Mouse (Mus musculus) gastrocnemius, adult 2 months (tissue): Measurements from ENCODE around the gene Cacfd1. TPM values are rescaled to one million over a fixed set of nuclear protein-coding genes. Genes with fewer than 3 reads are reported as not detected.

Experiments used
- DNase-seq: peaks from one replicate; pipeline ENCODE4 v3.0.0; 2022
- H3K27ac ChIP-seq: fragments of 200-600 bp; 2 replicates; pipeline ENCODE4 v1.8.1; 2022; ENCODE audit warnings: mild to moderate bottlenecking
- H3K4me3 ChIP-seq: fragments of 200-600 bp; 2 replicates; pipeline ENCODE4 v1.8.1; 2022; ENCODE audit warnings: mild to moderate bottlenecking, moderate library complexity
- CTCF ChIP-seq: fragments of 200-600 bp; IDR thresholded peaks from 2 replicates; pipeline ENCODE4 v1.8.1; 2022; ENCODE audit warnings: antibody characterized with exemption, mild to moderate bottlenecking, moderate library complexity
- intact Hi-C: fragments of 180-260 bp; cut with DNase I; formaldehyde crosslinking; loops from one replicate; pipeline ENCODE4 v1.15.1; 2025
- total RNA-seq, 2 experiments: library from RNA; stranded (reverse); gene quantifications; 2 replicates each; pipeline ENCODE4 v1.2.3; 2021

Gene Cacfd1
- total RNA-seq, 2 experiments from 2014 or later, result 34.9 to 36.2 TPM

GRCm38 (mm10) chr2:26997993-26998392, 11.7 kb upstream of the Cacfd1 start:
- DNase-seq, result no peak
- Histone ChIP-seq H3K4me3 (no peak overlapping the region), H3K27ac (no peak overlapping the region)
- intact Hi-C loops, result no loop called here
- TF ChIP-seq CTCF, result no peak

- intact Hi-C loops, result loop anchor here (5.0 kb wide), 1 partner anchor 69 kb away; no protein-coding TSS in a partner anchor
- no peak overlapping the region for H3K27ac ChIP-seq
- H3K4me3 ChIP-seq, result no peak overlapping the region
- no peak for TF ChIP-seq CTCF
- no peak for DNase-seq
Measured at GRCm38 (mm10) chr2:27006255-27006654, 3.5 kb upstream of the Cacfd1 start.

DNA sequence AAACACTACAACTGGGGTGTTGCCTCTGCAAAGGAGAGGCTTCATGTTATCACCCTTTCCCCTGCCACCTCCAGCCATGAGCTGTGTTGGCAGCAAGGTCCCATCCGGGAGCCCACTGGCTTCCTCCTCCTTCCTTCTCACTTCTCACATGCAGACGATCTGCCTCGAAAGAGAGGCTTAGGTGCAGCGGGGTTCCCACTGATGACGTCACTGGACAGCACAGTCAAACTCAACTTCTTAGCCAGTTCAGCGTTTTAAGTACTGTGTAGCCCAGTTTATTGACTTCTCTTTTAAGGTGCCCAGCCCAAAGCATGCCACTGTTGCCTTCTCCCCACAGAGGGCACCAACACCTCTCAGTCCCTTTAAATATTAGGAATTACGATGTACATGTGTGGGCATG, 2.0 kb upstream of the Cacfd1 start:
- no peak overlapping the region for H3K27ac ChIP-seq
- intact Hi-C loops, result loop anchor here (5.0 kb wide), 1 partner anchor 70 kb away; no protein-coding TSS in a partner anchor
- TF ChIP-seq CTCF, result no peak
- DNase-seq, result no peak
- no peak overlapping the region for H3K4me3 ChIP-seq

DNA sequence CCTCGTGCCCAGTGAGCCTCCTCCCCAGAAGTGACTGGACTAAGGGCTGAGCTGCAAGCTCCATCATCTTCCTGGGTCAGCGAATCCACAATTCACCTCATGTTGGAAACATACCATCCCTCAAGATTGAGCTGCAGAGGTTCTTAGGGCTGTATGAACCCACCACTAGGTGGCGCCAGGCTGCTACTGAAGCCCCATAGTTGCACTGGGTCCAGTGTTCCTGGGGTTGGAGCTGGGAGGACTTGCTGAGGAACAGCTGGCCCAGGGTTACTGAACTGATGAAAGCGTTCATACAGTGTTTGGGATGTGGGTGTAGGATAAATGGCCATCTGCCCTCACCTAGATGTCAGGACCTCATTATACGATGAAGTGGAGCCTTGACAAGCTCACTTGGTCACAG, 8.1 kb downstream of the Cacfd1 start:
- intact Hi-C loops, result loop anchor here (1.0 kb wide), 2 partner anchors 20 to 219 kb away; no protein-coding TSS in a partner anchor
- Histone ChIP-seq H3K4me3 (no peak overlapping the region), H3K27ac (no peak overlapping the region)
- peak; percentile 79 for DNase-seq
- 0 out of 2 replicates have a peak, but pooled peaks have one; percentile 99 for TF ChIP-seq CTCF

DNA sequence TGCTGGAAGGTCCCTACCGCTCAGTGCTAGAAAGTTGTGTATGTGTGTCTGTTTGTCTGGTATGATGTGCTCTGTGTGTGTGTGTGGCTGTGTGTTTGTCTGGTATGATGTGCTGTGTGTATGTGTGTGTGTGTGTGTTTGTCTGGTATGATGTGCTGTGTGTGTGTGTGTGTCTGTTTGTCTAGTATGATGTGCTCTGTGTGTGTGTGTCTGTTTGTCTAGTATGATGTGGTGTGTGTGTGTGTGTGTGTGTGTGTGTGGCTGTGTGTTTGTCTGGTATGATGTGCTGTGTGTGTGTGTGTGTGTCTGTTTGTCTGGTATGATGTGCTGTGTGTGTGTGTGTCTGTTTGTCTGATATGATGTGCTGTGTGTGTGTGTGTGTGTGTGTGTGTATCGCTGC, 9.8 kb downstream of the Cacfd1 start:
- H3K4me3 ChIP-seq, result no peak overlapping the region
- no peak overlapping the region for H3K27ac ChIP-seq
- intact Hi-C loops, result no loop called here
- no peak for DNase-seq
- no peak for TF ChIP-seq CTCF

GRCm38 (mm10) chr2:27021103-27021502, 11.4 kb downstream of the Cacfd1 start:
- Histone ChIP-seq H3K27ac (no peak overlapping the region), H3K4me3 (no peak overlapping the region)
- intact Hi-C loops, result no loop called here
- no peak for DNase-seq
- no peak for TF ChIP-seq CTCF

DNA sequence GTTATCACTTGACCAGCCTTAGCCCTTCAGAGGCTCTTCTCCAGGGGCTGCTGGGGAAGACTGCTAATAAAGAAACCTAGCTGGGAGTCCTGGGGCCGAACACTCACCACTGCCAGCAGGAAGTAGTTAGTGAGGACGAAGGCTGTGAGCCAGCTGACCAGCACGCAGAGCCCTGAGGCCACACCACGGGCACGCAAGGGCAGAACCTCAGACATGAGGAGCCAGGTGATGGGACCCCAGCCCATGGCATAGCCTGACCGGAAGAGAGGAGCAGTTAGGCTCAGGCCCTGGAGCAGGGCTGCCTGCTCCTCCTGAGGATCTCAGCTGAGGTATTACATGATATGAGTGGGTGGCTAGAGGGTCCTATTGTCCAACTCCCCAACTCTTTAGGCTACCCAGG, 12.9 kb downstream of the Cacfd1 start:
- H3K4me3 ChIP-seq, result no peak overlapping the region
- H3K27ac ChIP-seq, result no peak overlapping the region
- TF ChIP-seq CTCF, result no peak
- intact Hi-C loops, result no loop called here
- DNase-seq, result no peak

DNA sequence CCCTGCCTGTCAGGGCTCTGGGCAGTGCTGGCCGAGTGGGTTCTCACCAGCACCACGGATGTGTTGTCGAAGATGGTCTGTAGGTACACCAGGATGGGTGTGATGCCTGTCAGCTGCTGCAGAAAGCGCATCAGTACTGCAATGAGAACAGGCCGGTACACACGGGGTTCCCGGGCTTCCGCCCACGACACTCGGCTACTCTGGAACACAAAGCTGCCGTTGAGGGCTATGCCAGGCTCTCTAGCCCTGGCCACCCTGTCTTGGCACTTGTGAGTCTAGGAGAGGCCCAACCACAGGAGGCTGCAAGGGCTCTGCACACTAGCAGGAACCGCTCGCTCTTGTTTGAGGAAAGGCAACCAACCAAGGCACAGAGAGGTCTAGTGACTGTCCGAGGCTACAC, 14.4 kb downstream of the Cacfd1 start:
- Histone ChIP-seq H3K27ac (no peak overlapping the region), H3K4me3 (no peak overlapping the region)
- no peak for TF ChIP-seq CTCF
- intact Hi-C loops, result no loop called here
- no peak for DNase-seq

GRCm38 (mm10) chr2:27025545-27025944, 15.8 kb downstream of the Cacfd1 start:
- Histone ChIP-seq H3K4me3 (no peak overlapping the region), H3K27ac (no peak overlapping the region)
- intact Hi-C loops, result no loop called here
- TF ChIP-seq CTCF, result no peak
- DNase-seq, result no peak

DNA sequence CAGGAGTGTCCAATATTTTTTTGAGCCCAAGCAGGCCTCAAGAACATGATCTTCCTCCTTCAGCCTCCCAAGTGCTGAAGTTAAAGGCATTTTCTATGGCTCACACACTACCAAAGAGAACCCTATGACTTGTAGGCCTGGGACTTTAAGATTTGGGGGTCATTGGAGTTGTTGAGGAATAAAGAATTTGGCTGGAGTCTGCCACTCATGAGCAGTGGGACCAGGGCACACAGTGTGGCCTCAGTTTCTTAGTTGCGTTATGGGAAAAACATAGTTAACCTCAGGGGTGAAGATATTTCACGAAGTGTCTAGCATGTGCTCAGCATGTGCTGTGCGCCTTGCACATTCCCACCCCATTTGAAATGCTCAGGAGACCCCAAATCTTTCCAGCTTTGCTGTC, 16.6 kb downstream of the Cacfd1 start:
- Histone ChIP-seq H3K4me3 (no peak overlapping the region), H3K27ac (no peak overlapping the region)
- intact Hi-C loops, result no loop called here
- DNase-seq, result no peak
- no peak for TF ChIP-seq CTCF

GRCm38 (mm10) chr2:27026857-27027617, 17.3 kb downstream of the Cacfd1 start:
- TF ChIP-seq CTCF, result no peak
- DNase-seq, result peak; percentile 15
- 0 out of 2 replicates have a peak overlapping the region, but pooled peaks have one; percentile 65 for H3K4me3 ChIP-seq
- intact Hi-C loops, result no loop called here
- H3K27ac ChIP-seq, result no peak overlapping the region

GRCm38 (mm10) chr2:27027618-27028436, 18.1 kb downstream of the Cacfd1 start, which contains the start of gene Slc2a6:
Gene Slc2a6, minus strand, starts transcription at chr2:27027998.
- peak within 1 kb of the TSS; percentile 56 for H3K27ac ChIP-seq
- no peak for TF ChIP-seq CTCF
- peak; percentile 92 for DNase-seq
- intact Hi-C loops, result no loop called here
- peak within 1 kb of the TSS; percentile 65 for H3K4me3 ChIP-seq

DNA sequence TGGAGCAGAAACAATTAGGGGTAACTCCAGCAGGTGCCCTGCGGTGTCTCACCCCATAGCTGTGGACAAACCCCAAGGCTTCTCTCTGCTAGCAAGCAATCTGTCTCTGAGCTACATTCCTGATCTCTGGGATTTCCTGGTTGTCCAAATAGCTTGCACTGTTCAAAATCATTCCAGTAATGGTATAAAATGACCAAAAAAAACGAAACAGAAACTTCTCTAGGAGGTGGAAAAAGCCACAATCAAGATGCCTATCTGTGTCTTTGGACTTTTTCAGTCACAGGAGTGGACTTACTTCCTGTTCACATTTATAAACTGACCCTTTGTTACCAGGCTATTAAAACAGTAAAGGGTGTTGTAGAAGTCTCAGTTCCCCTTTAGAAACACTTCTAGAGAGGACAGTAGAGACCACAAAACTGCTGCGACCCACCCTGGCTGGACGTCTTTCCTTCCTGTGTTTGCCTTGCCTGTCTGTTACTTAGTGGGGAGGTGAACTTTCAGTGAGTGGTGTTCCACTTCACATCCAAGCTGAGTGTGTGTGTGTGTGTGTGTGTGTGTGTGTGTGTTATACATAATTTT, 18.8 kb downstream of the Cacfd1 start:
- no peak for TF ChIP-seq CTCF
- Histone ChIP-seq H3K27ac (peak overlapping the region; percentile 56), H3K4me3 (peak overlapping the region; percentile 65)
- intact Hi-C loops, result no loop called here
- DNase-seq, result no peak
